Mouse (Mus musculus) left cerebral cortex, postnatal 25 days (tissue): ENCODE measurements around the gene Tradd. TPM values are rescaled to one million over a fixed set of nuclear protein-coding genes. Genes with fewer than 3 reads are reported as not detected.

ENCODE experiments used
- DNase-seq, 2 experiments: peaks; one replicate each; pipeline ENCODE4 v3.0.0; 2022; ENCODE audit warnings: low spot score in 2 of 2, mixed read lengths in 1 of 2
- intact Hi-C: fragments of 180-260 bp; cut with DNase I; formaldehyde crosslinking; loops from one replicate; pipeline ENCODE4 v1.15.1; 2025
- total RNA-seq, 2 experiments: library from RNA; stranded (reverse); gene quantifications; 2 replicates each; pipeline ENCODE4 v1.2.3; 2021

Tradd gene
- total RNA-seq, 2 experiments from 2014 or later = 5.5 to 5.7 TPM

- DNase-seq = peak in 1 of 2 experiments; percentile 48
- intact Hi-C loops = no loop called here
Observed at GRCm38 (mm10) chr8:105276292-105277120, 12.1 kb upstream of the Tradd start.

- intact Hi-C loops = no loop called here
- no peak for DNase-seq
Observed at GRCm38 (mm10) chr8:105275840-105276239, 11.4 kb upstream of the Tradd start, which contains the start of gene Nol3. Gene Nol3 (plus strand): TSS chr8:105276140.

- intact Hi-C loops = no loop called here
Observed at GRCm38 (mm10) chr8:105275387-105275786, 11.0 kb upstream of the Tradd start.

GRCm38 (mm10) chr8:105270916-105271186 lies 6.4 kb upstream of the Tradd start:
- DNase-seq = no peak
- intact Hi-C loops = no loop called here

More at GRCm38 (mm10) chr8:105275387-105275786, 11.0 kb upstream of the Tradd start:
- no peak for DNase-seq

- intact Hi-C loops = no loop called here
- no peak for DNase-seq
Observed at GRCm38 (mm10) chr8:105270101-105270915, 5.9 kb upstream of the Tradd start.

- DNase-seq = peak; percentile 47 to 55
- intact Hi-C loops = no loop called here
Observed at GRCm38 (mm10) chr8:105269461-105269947, 5.1 kb upstream of the Tradd start, which contains the start of gene Hsf4. Gene Hsf4 (plus strand): TSS chr8:105269801.

- intact Hi-C loops = no loop called here
- DNase-seq = no peak
Observed at GRCm38 (mm10) chr8:105269075-105269458, 4.7 kb upstream of the Tradd start.

- intact Hi-C loops = loop anchor here (1.0 kb wide), 1 partner anchor 21 kb away; the partner anchor contains the start of gene 4931428F04Rik
- DNase-seq = peak; percentile 86 to 93
Observed at GRCm38 (mm10) chr8:105268342-105269074, 4.1 kb upstream of the Tradd start.

- intact Hi-C loops = no loop called here
- DNase-seq = no peak
Observed at GRCm38 (mm10) chr8:105266775-105267174, 2.4 kb upstream of the Tradd start.

GRCm38 (mm10) chr8:105265128-105265527 lies 719 bp upstream of the Tradd start:
- no peak for DNase-seq
- intact Hi-C loops = no loop called here

- intact Hi-C loops = no loop called here
- no peak for DNase-seq
Observed at GRCm38 (mm10) chr8:105263244-105263912, 1.0 kb downstream of the Tradd start.

GRCm38 (mm10) chr8:105261326-105261980 lies 3.0 kb downstream of the Tradd start:
- no peak for DNase-seq
- intact Hi-C loops = no loop called here

GRCm38 (mm10) chr8:105260371-105261099 lies 3.9 kb downstream of the Tradd start:
- intact Hi-C loops = no loop called here
- no peak for DNase-seq

- peak; percentile 58 to 72 for DNase-seq
- intact Hi-C loops = no loop called here
Observed at GRCm38 (mm10) chr8:105259721-105260320, 4.6 kb downstream of the Tradd start.

- peak in 1 of 2 experiments; percentile 48 for DNase-seq
- intact Hi-C loops = no loop called here
Observed at GRCm38 (mm10) chr8:105258911-105259720, 5.3 kb downstream of the Tradd start.

GRCm38 (mm10) chr8:105257318-105258114 lies 6.9 kb downstream of the Tradd start:
- DNase-seq = no peak
- intact Hi-C loops = no loop called here
